Mouse (Mus musculus): ENCODE results near the gene Tm4sf1.

GRCm38 (mm10) chr3:57287854-57288720 lies 13.7 kb downstream of the Tm4sf1 start:
- TF ChIP-seq CTCF (IDR thresholded peaks at IDR 0.05; ENCODE audit: low read depth, low read length) (no peak), POLR2A (IDR thresholded peaks at IDR 0.05; ENCODE audit: extremely low read depth, insufficient read depth, low read length) (no peak)
